Mouse (Mus musculus): ENCODE measurements at regions not wholly inside any gene's neighbourhood (a gene's known extent, or its start where the extent isn't known, plus 50 kb on each side); places are given as distances from the start of the nearest gene placed in this dataset.

DNA sequence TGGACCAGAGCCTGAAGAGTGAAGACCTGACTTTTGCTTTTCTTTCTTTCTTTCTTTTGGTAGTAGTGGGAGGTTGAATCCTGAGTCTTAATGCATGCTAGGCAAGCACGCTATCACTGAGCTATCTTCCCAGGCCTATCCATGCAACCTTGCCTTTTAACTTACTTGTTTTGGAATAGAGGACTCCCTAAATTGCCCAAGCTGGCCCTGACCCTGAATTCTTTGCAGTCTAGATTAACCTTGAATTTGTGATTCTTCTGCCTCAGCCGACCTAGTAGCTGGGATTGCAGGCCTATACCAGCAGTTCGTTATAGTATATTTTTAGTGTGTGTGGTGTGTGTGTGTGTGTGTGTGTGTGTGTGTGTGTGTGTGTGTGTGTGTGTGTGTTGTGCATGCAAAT, 183.1 kb downstream of the Gm12728 start:
- 88% methylated on average over 3 of the region's 3 CpGs for WGBS
- no peaks in the 10 kb centered on the region for H3K27me3 ChIP-seq
- H3K27ac ChIP-seq, result no peak overlapping the region
- no peak for ATAC-seq (ENCODE audit: insufficient number of reproducible peaks, insufficient read depth, low FRiP score, low TSS enrichment, low read depth)
- H3K9me3 ChIP-seq, result no peaks in the 10 kb centered on the region
- H3K4me2 ChIP-seq, result no peak overlapping the region
- peaks cover 15% of the 10 kb centered on the region for H3K4me1 ChIP-seq (replicated peaks)
- no peak overlapping the region for H3K9ac ChIP-seq (replicated peaks)
- no peak overlapping the region for H3K4me3 ChIP-seq (replicated peaks)
- H3K36me3 ChIP-seq, result no peaks in the 10 kb centered on the region

DNA sequence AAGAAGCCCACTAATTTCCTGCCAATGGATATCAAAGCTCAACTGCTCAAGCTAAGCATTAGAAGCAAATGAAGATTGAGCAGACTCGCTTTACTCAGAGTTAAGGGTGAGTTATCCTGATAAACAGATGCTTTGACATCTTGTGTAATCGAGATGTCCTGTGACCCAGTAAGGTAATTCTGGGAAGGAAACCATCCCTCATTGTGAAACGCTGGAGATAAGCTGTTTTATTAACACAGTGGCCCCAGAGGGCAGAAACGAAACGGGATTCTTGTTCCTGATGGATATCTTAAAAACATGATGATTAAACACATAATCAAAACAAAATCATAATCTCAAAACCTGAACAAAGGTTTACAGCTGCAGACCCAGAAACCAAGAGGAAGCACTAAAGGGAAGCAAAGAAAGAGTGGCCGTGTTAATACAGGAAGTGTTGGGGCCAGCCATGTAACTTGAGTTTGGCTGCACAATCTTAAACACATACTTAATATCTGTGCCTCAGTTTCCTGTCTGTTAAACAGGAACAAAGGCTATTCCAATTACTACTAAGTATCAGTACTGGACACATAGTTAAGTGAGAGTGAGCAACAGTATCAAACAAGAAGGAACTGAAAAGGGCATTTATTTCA, 184.2 kb downstream of the Gm12728 start:
- H3K27ac ChIP-seq, result no peak overlapping the region
- 60% methylated on average over 6 of the region's 6 CpGs for WGBS
- peaks cover 13% of the 10 kb centered on the region; the same call in 1 of the 2 replicates for H3K4me1 ChIP-seq (replicated peaks)
- H3K9me3 ChIP-seq, result no peaks in the 10 kb centered on the region
- H3K27me3 ChIP-seq, result no peaks in the 10 kb centered on the region
- no peak for ATAC-seq (ENCODE audit: insufficient number of reproducible peaks, insufficient read depth, low FRiP score, low TSS enrichment, low read depth)
- no peaks in the 10 kb centered on the region for H3K36me3 ChIP-seq
- H3K9ac ChIP-seq (replicated peaks), result no peak overlapping the region
- H3K4me2 ChIP-seq, result no peak overlapping the region
- H3K4me3 ChIP-seq (replicated peaks), result no peak overlapping the region

DNA sequence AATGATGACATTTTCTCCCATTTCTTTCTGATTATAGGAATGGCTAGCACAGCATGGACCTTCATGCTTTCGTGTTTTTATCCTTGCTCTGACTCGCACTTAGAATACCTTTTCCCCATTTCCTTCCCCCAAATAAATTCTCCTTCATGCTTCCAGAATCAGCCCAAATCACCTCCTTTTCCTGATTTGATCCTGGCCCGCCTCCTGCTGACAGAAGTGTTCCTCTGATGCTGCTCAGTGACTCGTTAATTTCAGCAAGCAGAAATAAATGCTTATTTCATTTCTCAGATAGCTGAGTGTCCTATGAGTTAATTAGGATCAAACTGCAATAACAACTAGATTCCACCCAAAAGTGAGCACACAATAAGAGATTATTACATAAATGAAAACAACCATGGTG, 185.3 kb downstream of the Gm12728 start:
- no peaks in the 10 kb centered on the region for H3K36me3 ChIP-seq
- no peak overlapping the region for H3K27ac ChIP-seq
- H3K9me3 ChIP-seq, result no peaks in the 10 kb centered on the region
- H3K9ac ChIP-seq (replicated peaks), result no peak overlapping the region
- no peaks in the 10 kb centered on the region for H3K27me3 ChIP-seq
- 63% methylated on average over 4 of the region's 4 CpGs for WGBS
- H3K4me3 ChIP-seq (replicated peaks), result no peak overlapping the region
- H3K4me2 ChIP-seq, result no peak overlapping the region
- no peak for ATAC-seq (ENCODE audit: insufficient number of reproducible peaks, insufficient read depth, low FRiP score, low TSS enrichment, low read depth)
- H3K4me1 ChIP-seq (replicated peaks), result peaks cover 8% of the 10 kb centered on the region; the same call in 1 of the 2 replicates

DNA sequence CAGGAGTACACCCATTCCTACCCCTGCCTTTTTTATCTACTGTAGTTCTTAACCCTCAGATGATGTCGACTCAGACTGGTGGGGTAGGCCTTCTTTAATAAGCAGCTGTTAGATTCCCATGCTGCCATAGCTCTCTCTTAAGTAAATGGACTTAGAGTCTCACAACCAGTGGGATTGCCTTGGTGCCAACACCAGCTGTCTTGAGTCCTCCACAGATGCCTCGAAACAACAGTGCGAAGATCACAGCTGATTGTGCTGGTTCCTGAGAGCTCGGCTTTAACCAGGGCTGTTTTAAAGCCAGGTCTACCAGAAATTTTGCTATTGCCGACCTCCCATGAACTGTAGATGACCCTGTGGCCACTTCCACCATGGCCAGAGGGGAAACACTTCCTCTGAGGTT, 189.4 kb downstream of the Gm12728 start:
- Histone ChIP-seq H3K9ac (replicated peaks) (no peak overlapping the region), H3K9me3 (no peaks in the 10 kb centered on the region), H3K36me3 (no peaks in the 10 kb centered on the region), H3K4me1 (replicated peaks) (peaks cover 21% of the 10 kb centered on the region), H3K4me3 (replicated peaks) (no peak overlapping the region), H3K27me3 (no peaks in the 10 kb centered on the region), H3K4me2 (no peak overlapping the region), H3K27ac (no peak overlapping the region)
- WGBS, result 81% methylated on average over 5 of the region's 5 CpGs
- no peak for ATAC-seq (ENCODE audit: insufficient number of reproducible peaks, insufficient read depth, low FRiP score, low TSS enrichment, low read depth)

DNA sequence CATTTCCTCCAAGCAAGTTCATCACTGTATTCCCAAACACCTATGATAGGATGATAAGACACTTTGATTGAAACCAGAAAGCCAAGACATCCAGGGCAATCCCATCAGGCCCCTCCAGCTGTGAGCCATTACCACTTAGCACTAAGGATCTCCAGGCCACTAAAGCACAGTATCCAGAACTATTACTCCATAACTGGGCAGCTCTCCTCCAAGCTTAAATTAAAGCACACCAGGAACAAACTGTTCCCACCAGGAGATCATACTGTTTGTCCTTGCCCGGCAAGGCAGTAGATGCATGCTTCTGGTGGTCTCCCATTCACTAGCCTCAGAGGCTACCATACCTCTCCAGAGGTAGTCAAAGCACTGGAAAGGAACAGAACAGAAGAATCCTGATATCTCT, 193.3 kb downstream of the Gm12728 start:
- no peak overlapping the region for H3K9ac ChIP-seq (replicated peaks)
- WGBS, result 62% methylated on average over 1 of the region's 1 CpGs
- no peak overlapping the region for H3K4me3 ChIP-seq (replicated peaks)
- ATAC-seq (ENCODE audit: insufficient number of reproducible peaks, insufficient read depth, low FRiP score, low TSS enrichment, low read depth), result no peak
- H3K27ac ChIP-seq, result no peak overlapping the region
- H3K36me3 ChIP-seq, result no peaks in the 10 kb centered on the region
- H3K27me3 ChIP-seq, result no peaks in the 10 kb centered on the region
- peaks cover 21% of the 10 kb centered on the region for H3K4me1 ChIP-seq (replicated peaks)
- H3K9me3 ChIP-seq, result no peaks in the 10 kb centered on the region
- H3K4me2 ChIP-seq, result no peak overlapping the region

DNA sequence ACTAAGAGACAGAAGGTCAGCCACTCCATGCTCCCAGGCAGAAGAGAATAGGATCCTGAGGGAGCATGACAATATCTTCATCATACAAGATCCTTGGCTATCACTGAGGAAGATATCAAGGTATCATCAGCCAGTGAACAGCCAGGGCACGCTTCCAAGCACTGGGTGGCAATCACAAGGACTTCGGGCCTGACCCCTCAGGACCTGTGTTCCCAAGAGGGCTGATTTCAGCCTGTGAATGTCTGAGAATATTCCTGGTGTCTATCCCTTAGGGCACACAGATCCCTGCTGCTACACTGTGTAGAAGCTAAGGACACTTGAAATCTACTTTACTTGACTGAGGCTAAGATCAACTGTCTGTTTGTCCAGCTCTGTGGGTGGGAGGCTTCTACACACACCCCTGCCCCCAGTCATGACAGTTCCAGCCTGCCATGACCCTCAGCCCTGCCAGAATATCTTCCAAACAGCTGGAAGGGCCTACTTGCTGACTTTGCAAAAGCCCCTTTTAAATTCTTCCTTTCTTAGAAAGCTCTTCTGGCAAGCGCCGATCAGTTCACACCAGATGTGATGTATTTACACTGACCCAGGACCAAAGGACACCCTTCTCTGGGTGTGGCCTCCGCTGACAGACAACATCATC, 198.4 kb downstream of the Gm12728 start:
- no peak for ATAC-seq (ENCODE audit: insufficient number of reproducible peaks, insufficient read depth, low FRiP score, low TSS enrichment, low read depth)
- Histone ChIP-seq H3K9me3 (no peaks in the 10 kb centered on the region), H3K36me3 (no peaks in the 10 kb centered on the region), H3K4me3 (replicated peaks) (no peak overlapping the region), H3K4me1 (replicated peaks) (peaks cover 19% of the 10 kb centered on the region), H3K9ac (replicated peaks) (no peak overlapping the region), H3K27me3 (no peaks in the 10 kb centered on the region), H3K27ac (no peak overlapping the region), H3K4me2 (no peak overlapping the region)
- 78% methylated on average over 5 of the region's 5 CpGs for WGBS

DNA sequence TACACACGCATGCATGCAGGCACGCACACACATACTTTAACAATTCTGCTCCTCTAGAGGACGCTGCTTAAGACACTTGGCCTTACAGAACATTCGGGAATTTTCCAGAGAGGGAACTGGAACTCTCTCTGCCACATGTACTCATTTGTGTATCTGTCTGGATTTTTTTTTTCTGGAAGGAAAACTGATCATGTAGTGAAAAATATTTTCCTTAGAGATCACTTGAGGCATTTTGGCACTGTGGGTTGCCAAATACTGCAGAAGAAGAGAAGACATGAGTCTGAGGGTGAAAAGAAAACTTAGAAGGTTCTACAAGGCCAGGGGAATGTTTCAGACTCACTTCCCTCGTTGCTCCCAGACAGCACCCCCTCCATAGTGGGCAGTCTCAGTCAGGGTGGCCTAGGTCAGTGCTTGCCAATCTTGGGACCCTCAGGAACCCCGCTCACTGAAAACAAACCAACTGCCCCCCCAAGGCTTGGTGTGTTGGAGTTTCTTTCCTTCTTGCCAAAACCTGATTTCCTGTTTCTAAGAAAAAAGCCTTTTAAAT, 203.0 kb downstream of the Gm12728 start:
- Histone ChIP-seq H3K4me3 (replicated peaks) (no peak overlapping the region), H3K36me3 (no peaks in the 10 kb centered on the region), H3K27ac (peak overlapping the region; percentile 62), H3K4me1 (replicated peaks) (peaks cover 35% of the 10 kb centered on the region), H3K9me3 (no peaks in the 10 kb centered on the region), H3K4me2 (no peak overlapping the region), H3K9ac (replicated peaks) (no peak overlapping the region), H3K27me3 (peaks cover 3% of the 10 kb centered on the region; the same call in 1 of the 2 replicates)
- WGBS, result 69% methylated on average over 6 of the region's 6 CpGs
- ATAC-seq (ENCODE audit: insufficient number of reproducible peaks, insufficient read depth, low FRiP score, low TSS enrichment, low read depth), result no peak

DNA sequence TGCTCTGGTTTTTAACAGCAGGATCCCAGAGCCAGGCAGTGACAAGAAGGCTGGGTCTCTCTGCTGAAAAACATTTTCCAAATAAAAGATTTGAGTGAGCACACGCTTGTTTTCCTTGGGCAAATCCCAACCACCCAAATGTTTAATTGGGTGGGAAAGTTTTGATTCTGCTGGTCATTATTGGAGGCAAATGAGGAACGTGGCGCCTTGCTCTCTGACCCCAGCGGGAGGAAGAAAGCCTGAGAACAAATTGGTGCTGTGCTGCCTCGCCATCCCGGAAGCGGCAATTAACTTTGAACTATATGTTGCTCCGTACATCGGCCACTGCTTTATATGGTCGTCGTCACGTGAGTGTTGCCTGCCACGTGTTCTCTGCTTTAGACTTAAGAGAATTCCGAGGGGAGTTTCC, 204.7 kb downstream of the Gm12728 start:
- H3K4me2 ChIP-seq, result peak overlapping the region; percentile 23; the same call in 1 of the 2 replicates
- peaks cover 28% of the 10 kb centered on the region for H3K4me1 ChIP-seq (replicated peaks)
- H3K27ac ChIP-seq, result peak overlapping the region; percentile 69
- H3K9ac ChIP-seq (replicated peaks), result no peak overlapping the region
- no peaks in the 10 kb centered on the region for H3K9me3 ChIP-seq
- peaks cover 3% of the 10 kb centered on the region; the same call in 1 of the 2 replicates for H3K27me3 ChIP-seq
- WGBS, result 28% methylated on average over 14 of the region's 14 CpGs
- no peaks in the 10 kb centered on the region for H3K36me3 ChIP-seq
- no peak overlapping the region for H3K4me3 ChIP-seq (replicated peaks)
- no peak for ATAC-seq (ENCODE audit: insufficient number of reproducible peaks, insufficient read depth, low FRiP score, low TSS enrichment, low read depth)

DNA sequence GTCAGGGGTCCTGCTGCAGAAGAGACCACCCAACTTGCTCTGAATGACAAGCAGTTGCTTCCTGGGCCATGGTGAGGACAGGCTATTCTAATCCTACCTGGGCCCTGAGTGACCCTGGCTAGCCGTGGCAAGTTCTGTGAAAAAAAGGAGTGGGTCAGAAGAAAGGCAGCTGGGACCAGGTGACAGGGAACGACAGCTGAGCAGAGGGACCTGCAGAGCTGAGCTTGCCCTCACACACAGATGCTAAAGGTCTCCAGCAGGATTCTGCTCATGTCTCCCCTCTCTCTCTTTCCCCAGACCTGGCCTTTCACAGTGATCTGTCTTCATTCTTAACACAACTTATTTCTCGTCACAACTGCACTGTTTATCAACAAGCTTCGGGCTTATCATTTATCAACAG, 206.4 kb downstream of the Gm12728 start:
- H3K9me3 ChIP-seq, result no peaks in the 10 kb centered on the region
- H3K4me1 ChIP-seq (replicated peaks), result peaks cover 28% of the 10 kb centered on the region
- H3K4me3 ChIP-seq (replicated peaks), result no peak overlapping the region
- 56% methylated on average over 4 of the region's 4 CpGs for WGBS
- peaks cover 3% of the 10 kb centered on the region; the same call in 1 of the 2 replicates for H3K27me3 ChIP-seq
- H3K27ac ChIP-seq, result no peak overlapping the region
- no peak overlapping the region for H3K4me2 ChIP-seq
- no peaks in the 10 kb centered on the region for H3K36me3 ChIP-seq
- ATAC-seq (ENCODE audit: insufficient number of reproducible peaks, insufficient read depth, low FRiP score, low TSS enrichment, low read depth), result no peak
- no peak overlapping the region for H3K9ac ChIP-seq (replicated peaks)

DNA sequence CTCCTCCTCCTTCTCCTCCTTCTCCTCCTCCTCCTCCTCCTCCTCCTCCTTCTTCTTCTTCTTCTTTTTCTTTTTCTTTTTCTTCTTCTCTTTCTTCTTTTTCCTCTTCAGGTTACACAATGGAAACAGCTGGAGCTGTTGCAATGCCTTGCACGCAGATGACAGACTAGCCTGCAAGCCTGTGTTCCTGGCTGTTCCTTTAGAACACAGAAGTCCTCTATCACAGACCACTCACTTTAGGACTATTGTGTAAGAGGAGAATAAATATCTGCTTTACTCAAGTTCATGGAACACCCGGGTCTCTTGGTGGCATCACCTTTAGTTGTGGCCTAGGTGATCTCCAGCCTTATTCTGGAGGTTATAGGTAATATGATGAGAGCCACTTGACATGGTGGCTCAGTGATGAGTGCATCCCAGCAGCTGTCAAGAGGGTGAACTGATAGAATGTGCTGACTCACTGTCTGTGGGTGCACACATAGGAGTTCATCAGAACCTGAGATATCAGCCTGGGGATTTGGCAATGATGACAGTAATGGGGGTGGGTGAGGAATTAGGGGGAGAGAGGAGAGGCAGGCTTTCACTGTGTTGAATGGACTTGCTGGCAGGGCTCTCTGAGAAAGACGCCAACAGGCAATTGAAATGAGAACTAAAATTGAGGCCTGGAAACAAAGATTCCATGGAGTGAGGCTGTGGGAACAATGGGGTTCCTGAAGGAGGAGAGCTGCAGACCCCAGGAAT, 207.4 kb downstream of the Gm12728 start:
- H3K9ac ChIP-seq (replicated peaks), result no peak overlapping the region
- no peak overlapping the region for H3K4me2 ChIP-seq
- H3K27ac ChIP-seq, result no peak overlapping the region
- peaks cover 28% of the 10 kb centered on the region for H3K4me1 ChIP-seq (replicated peaks)
- no peaks in the 10 kb centered on the region for H3K9me3 ChIP-seq
- 80% methylated on average over 3 of the region's 3 CpGs for WGBS
- ATAC-seq (ENCODE audit: insufficient number of reproducible peaks, insufficient read depth, low FRiP score, low TSS enrichment, low read depth), result no peak
- H3K4me3 ChIP-seq (replicated peaks), result no peak overlapping the region
- no peaks in the 10 kb centered on the region for H3K36me3 ChIP-seq
- peaks cover 3% of the 10 kb centered on the region; the same call in 1 of the 2 replicates for H3K27me3 ChIP-seq

DNA sequence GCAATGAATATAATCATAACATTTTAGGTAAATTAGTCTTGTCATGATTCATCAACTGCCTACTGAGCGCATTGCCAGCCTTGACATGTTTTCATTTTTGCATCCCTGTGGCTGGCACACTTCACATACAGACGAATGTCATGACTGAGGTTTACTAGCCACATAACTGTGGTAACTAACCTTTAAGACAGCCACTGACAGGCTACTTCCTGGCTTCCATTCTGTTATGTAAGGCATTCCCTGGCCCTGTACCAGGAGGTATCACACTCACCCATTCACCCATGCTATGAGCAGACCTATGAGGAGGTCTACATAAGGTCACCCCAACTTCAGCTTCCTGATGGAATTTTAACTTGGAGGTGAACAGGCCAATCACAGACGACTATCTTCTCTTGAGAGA, 212.8 kb downstream of the Gm12728 start:
- Histone ChIP-seq H3K36me3 (no peaks in the 10 kb centered on the region), H3K4me3 (replicated peaks) (no peak overlapping the region), H3K4me2 (no peak overlapping the region), H3K27me3 (peaks cover 2% of the 10 kb centered on the region; the same call in 1 of the 2 replicates), H3K9ac (replicated peaks) (no peak overlapping the region), H3K4me1 (replicated peaks) (peaks cover under 1% of the 10 kb centered on the region; the same call in 1 of the 2 replicates), H3K27ac (no peak overlapping the region), H3K9me3 (peaks cover 7% of the 10 kb centered on the region; the same call in 1 of the 2 replicates)
- no peak for ATAC-seq (ENCODE audit: insufficient number of reproducible peaks, insufficient read depth, low FRiP score, low TSS enrichment, low read depth)
- 83% methylated on average over 3 of the region's 3 CpGs for WGBS

Measured in limb, embryonic 12.5 days (tissue).